Mouse (Mus musculus): ENCODE data around the gene Adrb1. TPM values are rescaled to one million over a fixed set of nuclear protein-coding genes. Genes with fewer than 3 reads are reported as not detected.

The Adrb1 gene
- polyA plus RNA-seq, 1 experiment, result 0.50 TPM

DNA sequence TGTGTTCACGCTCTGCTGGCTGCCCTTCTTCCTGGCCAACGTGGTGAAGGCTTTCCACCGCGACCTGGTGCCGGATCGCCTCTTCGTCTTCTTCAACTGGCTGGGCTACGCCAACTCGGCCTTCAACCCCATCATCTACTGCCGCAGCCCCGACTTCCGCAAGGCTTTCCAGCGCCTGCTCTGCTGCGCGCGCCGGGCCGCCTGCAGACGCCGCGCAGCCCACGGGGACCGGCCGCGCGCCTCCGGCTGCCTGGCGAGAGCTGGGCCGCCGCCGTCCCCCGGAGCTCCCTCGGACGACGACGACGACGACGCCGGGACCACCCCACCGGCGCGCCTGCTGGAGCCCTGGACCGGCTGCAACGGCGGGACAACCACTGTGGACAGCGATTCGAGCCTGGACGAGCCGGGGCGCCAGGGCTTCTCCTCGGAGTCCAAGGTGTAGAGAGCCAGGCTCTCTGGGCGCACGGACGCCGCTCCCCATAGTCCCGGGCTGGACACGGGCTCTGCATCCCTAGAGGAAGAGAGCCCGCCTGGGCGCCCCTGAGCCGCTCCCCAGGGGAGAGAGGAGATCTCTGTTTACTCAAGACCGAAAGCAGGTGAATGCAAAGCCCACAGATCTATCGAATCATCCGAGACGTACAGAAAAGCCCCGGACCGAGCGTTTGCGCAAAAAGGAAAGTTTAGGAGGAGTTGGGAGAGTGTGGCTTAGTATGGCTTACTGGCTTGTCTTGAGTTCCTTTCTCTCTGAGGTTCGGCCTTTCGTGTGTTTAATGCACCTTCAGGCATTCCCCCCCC lies 1.5 kb downstream of the Adrb1 start:
- TF ChIP-seq POLR2A (IDR thresholded peaks at IDR 0.05; ENCODE audit: borderline replicate concordance, control insufficient read depth, low read depth, low read length), result no peak
- no peak for TF ChIP-seq CTCF (IDR thresholded peaks at IDR 0.05; ENCODE audit: control insufficient read depth, insufficient read depth, low read length)
- Histone ChIP-seq H3K4me3 (replicated peaks; ENCODE audit: control insufficient read depth, low read depth, low read length) (no peak overlapping the region), H3K4me1 (ENCODE audit: control insufficient read depth, insufficient read depth, low read length) (no peaks in the 10 kb centered on the region; the same call in 1 of the 2 replicates), H3K27ac (ENCODE audit: control insufficient read depth, insufficient read depth, low read depth, low read length, poor library complexity) (peak overlapping the region; percentile 23; the same call in 1 of the 2 replicates)
- 1% methylated on average over 71 of the region's 71 CpGs for WGBS

GRCm38 (mm10) chr19:56724126-56724597 lies 2.2 kb downstream of the Adrb1 start:
- 9% methylated on average over 13 of the region's 13 CpGs for WGBS
- no peak overlapping the region for H3K27ac ChIP-seq (ENCODE audit: control insufficient read depth, insufficient read depth, low read depth, low read length, poor library complexity)

DNA sequence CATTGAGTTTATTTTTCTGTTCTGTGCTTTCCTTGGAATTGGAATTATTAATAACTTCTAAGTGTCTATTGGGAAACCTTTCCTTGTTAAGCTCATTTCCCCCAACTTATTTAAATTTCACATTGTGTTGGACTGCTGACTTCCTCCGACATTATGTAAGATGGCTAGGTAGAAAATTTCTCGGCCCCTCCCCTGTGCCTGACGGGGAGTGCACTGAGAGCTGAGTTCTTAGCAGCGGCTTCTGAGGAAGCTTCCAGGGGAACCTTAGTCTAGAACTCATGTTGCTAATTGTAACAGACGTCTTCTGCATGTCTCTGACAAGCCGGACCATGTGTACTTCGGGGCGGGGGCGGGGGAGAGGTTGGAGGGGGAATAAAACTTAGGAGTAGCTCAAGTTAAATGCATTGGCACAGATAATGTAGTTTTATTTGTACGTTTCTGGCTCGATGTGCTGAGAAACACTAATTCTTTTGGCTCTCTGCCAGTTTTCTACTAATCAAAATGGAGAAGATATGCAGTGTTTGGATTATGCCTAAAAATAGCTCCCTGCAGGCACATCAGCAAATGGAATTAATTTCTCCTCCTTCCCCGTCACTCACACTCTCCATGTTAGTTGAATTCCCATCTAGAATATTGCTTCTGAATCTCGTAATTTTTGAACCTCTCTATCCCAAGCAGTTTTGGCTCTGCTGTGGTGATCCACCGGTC lies 5.3 kb downstream of the Adrb1 start:
- TF ChIP-seq POLR2A (IDR thresholded peaks at IDR 0.05; ENCODE audit: borderline replicate concordance, control insufficient read depth, low read depth, low read length), result no peak
- no peak for TF ChIP-seq CTCF (IDR thresholded peaks at IDR 0.05; ENCODE audit: control insufficient read depth, insufficient read depth, low read length)
- Histone ChIP-seq H3K27ac (ENCODE audit: control insufficient read depth, insufficient read depth, low read depth, low read length, poor library complexity) (no peak overlapping the region), H3K4me3 (replicated peaks; ENCODE audit: control insufficient read depth, low read depth, low read length) (no peak overlapping the region), H3K4me1 (ENCODE audit: control insufficient read depth, insufficient read depth, low read length) (no peaks in the 10 kb centered on the region; the same call in 1 of the 2 replicates)
- WGBS, result 57% methylated on average over 14 of the region's 14 CpGs

More at GRCm38 (mm10) chr19:56724126-56724597, 2.2 kb downstream of the Adrb1 start:
- Histone ChIP-seq H3K4me1 (ENCODE audit: control insufficient read depth, insufficient read depth, low read length) (no peaks in the 10 kb centered on the region; the same call in 1 of the 2 replicates), H3K4me3 (replicated peaks; ENCODE audit: control insufficient read depth, low read depth, low read length) (no peak overlapping the region)
- TF ChIP-seq POLR2A (IDR thresholded peaks at IDR 0.05; ENCODE audit: borderline replicate concordance, control insufficient read depth, low read depth, low read length), result no peak
- TF ChIP-seq CTCF (IDR thresholded peaks at IDR 0.05; ENCODE audit: control insufficient read depth, insufficient read depth, low read length), result no peak

- WGBS, result 47% methylated on average over 7 of the region's 7 CpGs
- Histone ChIP-seq H3K27ac (ENCODE audit: control insufficient read depth, insufficient read depth, low read depth, low read length, poor library complexity) (no peak overlapping the region), H3K4me3 (replicated peaks; ENCODE audit: control insufficient read depth, low read depth, low read length) (no peak overlapping the region), H3K4me1 (ENCODE audit: control insufficient read depth, insufficient read depth, low read length) (no peaks in the 10 kb centered on the region; the same call in 1 of the 2 replicates)
- TF ChIP-seq POLR2A (IDR thresholded peaks at IDR 0.05; ENCODE audit: borderline replicate concordance, control insufficient read depth, low read depth, low read length) (no peak), CTCF (IDR thresholded peaks at IDR 0.05; ENCODE audit: control insufficient read depth, insufficient read depth, low read length) (no peak)
Measured at GRCm38 (mm10) chr19:56734033-56734572, 12.1 kb downstream of the Adrb1 start.

- Histone ChIP-seq H3K4me3 (replicated peaks; ENCODE audit: control insufficient read depth, low read depth, low read length) (no peak overlapping the region), H3K27ac (ENCODE audit: control insufficient read depth, insufficient read depth, low read depth, low read length, poor library complexity) (no peak overlapping the region), H3K4me1 (ENCODE audit: control insufficient read depth, insufficient read depth, low read length) (no peaks in the 10 kb centered on the region; the same call in 1 of the 2 replicates)
- 51% methylated on average over 4 of the region's 4 CpGs for WGBS
- TF ChIP-seq CTCF (IDR thresholded peaks at IDR 0.05; ENCODE audit: control insufficient read depth, insufficient read depth, low read length) (no peak), POLR2A (IDR thresholded peaks at IDR 0.05; ENCODE audit: borderline replicate concordance, control insufficient read depth, low read depth, low read length) (no peak)
Measured at GRCm38 (mm10) chr19:56735747-56736146, 13.7 kb downstream of the Adrb1 start.

DNA sequence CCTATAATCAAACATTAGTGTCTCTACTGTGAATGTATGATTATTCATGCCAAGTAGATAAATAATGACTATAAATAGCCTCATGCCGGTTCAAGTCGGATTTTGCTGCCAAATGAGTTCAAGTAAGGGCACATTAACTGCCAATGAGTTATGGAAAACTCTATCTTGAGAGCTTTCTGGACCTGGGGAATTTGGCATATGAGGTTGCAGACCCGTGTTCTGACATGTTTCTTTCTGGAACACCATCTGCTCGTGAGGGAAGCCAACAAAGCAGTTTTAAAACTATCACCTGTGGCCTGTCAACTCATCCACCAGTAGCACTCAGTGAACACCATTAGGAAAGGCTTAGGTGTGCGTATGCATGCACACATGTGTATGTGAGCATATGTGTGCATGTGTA lies 14.3 kb downstream of the Adrb1 start:
- TF ChIP-seq CTCF (IDR thresholded peaks at IDR 0.05; ENCODE audit: control insufficient read depth, insufficient read depth, low read length), result no peak
- no peak for TF ChIP-seq POLR2A (IDR thresholded peaks at IDR 0.05; ENCODE audit: borderline replicate concordance, control insufficient read depth, low read depth, low read length)
- H3K4me1 ChIP-seq (ENCODE audit: control insufficient read depth, insufficient read depth, low read length), result no peaks in the 10 kb centered on the region; the same call in 1 of the 2 replicates
- 67% methylated on average over 5 of the region's 5 CpGs for WGBS

GRCm38 (mm10) chr19:56745061-56745460 lies 23.1 kb downstream of the Adrb1 start:
- no peak overlapping the region for H3K4me3 ChIP-seq (replicated peaks; ENCODE audit: control insufficient read depth, low read depth, low read length)
- no peaks in the 10 kb centered on the region; the same call in 1 of the 2 replicates for H3K4me1 ChIP-seq (ENCODE audit: control insufficient read depth, insufficient read depth, low read length)
- 73% methylated on average over 7 of the region's 7 CpGs for WGBS
- H3K27ac ChIP-seq (ENCODE audit: control insufficient read depth, insufficient read depth, low read depth, low read length, poor library complexity), result no peak overlapping the region
- TF ChIP-seq CTCF (IDR thresholded peaks at IDR 0.05; ENCODE audit: control insufficient read depth, insufficient read depth, low read length) (no peak), POLR2A (IDR thresholded peaks at IDR 0.05; ENCODE audit: borderline replicate concordance, control insufficient read depth, low read depth, low read length) (no peak)

More for the DNA sequence above, 14.3 kb downstream of the Adrb1 start:
- Histone ChIP-seq H3K27ac (ENCODE audit: control insufficient read depth, insufficient read depth, low read depth, low read length, poor library complexity) (no peak overlapping the region), H3K4me3 (replicated peaks; ENCODE audit: control insufficient read depth, low read depth, low read length) (no peak overlapping the region)

DNA sequence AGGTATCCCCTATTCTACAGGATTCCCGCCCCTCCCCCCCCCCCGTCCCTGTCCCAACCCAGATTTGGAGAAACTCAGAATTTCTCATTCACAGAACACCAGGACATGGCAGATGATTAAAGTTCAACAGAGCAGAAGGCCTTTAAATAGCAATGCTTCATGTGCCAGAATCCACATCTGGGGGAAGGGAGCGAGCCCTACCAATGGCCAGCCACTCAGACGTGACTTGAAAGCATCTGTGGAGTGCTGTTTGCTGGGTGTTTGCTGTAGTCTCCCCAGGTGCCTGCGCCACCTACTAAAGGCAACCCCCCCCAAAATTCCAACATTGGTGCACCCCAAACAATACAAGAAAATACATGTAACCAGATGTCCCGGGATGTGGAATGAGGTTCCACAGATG lies 23.5 kb downstream of the Adrb1 start:
- no peak overlapping the region for H3K4me3 ChIP-seq (replicated peaks; ENCODE audit: control insufficient read depth, low read depth, low read length)
- H3K4me1 ChIP-seq (ENCODE audit: control insufficient read depth, insufficient read depth, low read length), result no peaks in the 10 kb centered on the region; the same call in 1 of the 2 replicates
- TF ChIP-seq CTCF (IDR thresholded peaks at IDR 0.05; ENCODE audit: control insufficient read depth, insufficient read depth, low read length) (no peak), POLR2A (IDR thresholded peaks at IDR 0.05; ENCODE audit: borderline replicate concordance, control insufficient read depth, low read depth, low read length) (no peak)
- 82% methylated on average over 6 of the region's 6 CpGs for WGBS
- H3K27ac ChIP-seq (ENCODE audit: control insufficient read depth, insufficient read depth, low read depth, low read length, poor library complexity), result no peak overlapping the region

Data from bone marrow, adult 2 months (tissue).